Mouse (Mus musculus): Measurements from ENCODE around the gene Bfsp2.

- TF ChIP-seq CTCF (IDR thresholded peaks at IDR 0.05; ENCODE audit: borderline replicate concordance, control insufficient read depth, extremely low read depth, insufficient read depth, low read length, poor library complexity) (no peak), POLR2A (IDR thresholded peaks at IDR 0.05; ENCODE audit: control insufficient read depth, extremely low read depth, insufficient read depth, low read length, poor library complexity) (no peak)
These were observed 101.5 kb downstream of the Bfsp2 start for GRCm38 (mm10) chr9:103378686-103379085.
